Mouse (Mus musculus): ENCODE results near the gene Magi2.
"Not testable (repeated sequence)": the region's sequence is repeated elsewhere in the genome, so short reads cannot be mapped to it uniquely, and the experiment has no call there.

The Magi2 gene

DNA sequence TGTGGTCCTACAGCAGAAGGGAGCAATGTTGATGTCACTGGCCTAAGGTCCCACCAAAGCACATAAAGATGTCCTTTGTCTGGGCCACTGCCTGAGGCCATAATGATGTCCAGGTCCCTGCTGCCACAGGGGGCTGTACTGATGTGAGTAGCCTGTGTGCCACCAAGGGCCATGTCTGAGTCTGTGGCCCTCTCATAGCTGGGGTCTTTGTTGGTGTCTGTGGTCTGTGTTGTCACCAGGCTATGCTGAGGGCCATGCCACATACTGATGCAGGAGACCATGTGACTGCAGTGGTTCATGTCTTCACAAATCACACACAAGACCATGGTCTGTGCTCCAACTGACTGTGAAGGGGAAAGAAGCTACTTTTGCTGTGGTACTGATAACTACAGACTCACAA lies 1015.7 kb downstream of the Magi2 start:
- DNase-seq (ENCODE audit: low read depth, low spot score): no peak

- DNase-seq (ENCODE audit: low read depth, low spot score): no peak
These were observed 1022.5 kb downstream of the Magi2 start for GRCm38 (mm10) chr5:20249382-20249781.

DNA sequence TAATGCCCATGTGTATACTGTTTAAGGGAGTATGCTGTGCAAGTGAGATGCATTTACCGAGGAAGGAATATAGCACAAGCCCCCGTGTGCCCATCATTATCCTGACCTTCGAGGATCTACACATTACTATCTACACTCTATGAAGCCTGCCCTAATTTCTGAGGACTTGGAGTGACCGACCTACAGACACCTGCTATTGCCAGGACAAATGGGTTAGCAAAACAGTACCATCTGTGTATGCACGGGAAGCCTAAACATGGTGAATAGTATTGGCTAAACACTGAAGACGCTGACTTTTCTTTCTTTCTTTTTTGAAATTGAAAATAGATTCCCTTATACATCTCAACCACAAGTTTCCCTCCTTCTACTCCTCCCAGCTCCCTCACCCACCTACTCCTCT lies 1024.7 kb downstream of the Magi2 start:
- no peak for DNase-seq (ENCODE audit: low read depth, low spot score)

DNA sequence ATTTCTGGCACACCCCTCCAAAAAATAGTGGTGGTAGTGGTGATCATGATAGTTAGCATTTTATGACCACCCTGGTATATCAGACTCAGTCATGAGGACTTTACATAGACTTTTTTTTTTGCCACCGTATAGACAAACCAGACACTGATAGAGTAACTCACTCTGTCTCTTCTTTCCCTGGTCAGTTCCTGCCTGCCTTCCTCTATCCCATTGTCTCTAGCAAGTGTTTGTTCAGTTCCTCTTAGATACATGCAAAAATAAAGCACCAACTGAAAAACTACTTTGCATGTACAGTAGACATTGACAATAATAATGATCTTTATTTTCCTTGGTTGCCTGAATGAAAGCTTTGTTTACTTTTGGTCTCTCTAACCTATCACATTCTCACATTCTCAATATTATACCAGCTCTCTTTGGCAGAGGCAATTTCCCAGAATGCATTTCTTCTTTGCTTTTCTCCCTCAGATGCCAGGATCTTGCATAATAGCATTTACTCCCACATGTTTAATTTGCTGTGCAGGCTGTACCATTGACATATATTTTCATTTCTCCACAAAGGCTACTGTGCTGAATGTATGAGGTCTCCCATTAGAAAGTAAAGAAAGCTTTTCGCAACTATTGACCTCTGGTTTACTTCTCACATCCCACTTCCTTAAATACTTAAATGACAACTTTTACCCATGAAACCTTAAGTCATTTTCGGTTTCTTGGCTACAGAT lies 1029.5 kb downstream of the Magi2 start:
- no peak for DNase-seq (ENCODE audit: low read depth, low spot score)

DNA sequence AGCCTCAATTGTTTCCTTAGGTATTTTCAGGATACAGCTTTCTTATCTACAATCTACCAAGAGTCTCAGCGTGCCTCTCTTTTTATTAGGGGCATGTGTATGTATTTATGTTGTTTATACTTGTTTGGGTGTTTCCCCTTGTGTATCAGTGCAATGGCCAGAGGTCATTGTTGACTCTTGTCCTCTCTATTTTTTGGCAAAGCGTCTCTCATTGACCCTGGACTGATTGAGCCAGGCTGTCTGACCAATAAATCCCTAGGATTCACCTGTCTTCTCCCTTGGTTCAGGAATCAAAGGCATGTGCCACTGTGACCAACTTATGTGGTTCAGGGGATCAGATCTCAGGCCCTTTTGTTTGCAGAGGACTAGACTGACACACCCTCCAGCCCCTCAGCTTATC lies 1030.1 kb downstream of the Magi2 start:
- DNase-seq (ENCODE audit: low read depth, low spot score): no peak

GRCm38 (mm10) chr5:20257419-20257818 lies 1030.6 kb downstream of the Magi2 start:
- no peak for DNase-seq (ENCODE audit: low read depth, low spot score)

DNA sequence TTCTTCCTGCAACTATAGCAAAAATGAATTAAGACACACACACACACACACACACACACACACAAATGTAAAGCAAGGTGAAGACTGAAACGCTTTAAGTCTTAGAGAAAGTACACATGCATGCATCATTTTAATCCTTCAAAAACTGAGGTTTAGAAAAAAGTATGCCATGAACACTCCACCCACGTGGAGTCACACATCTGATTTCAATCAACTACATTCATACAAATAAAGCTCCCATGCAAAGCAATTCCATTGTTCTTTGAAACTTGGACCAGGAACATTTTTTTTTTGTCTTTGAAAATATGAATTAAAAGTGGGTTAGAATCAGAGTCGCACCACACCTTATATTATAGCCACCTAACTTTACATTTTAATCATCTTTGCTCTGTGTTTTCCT lies 1032.9 kb downstream of the Magi2 start:
- peak; percentile 43 for DNase-seq (ENCODE audit: low read depth, low spot score)

GRCm38 (mm10) chr5:20272680-20273079 lies 1045.8 kb downstream of the Magi2 start:
- not testable (repeated sequence) for DNase-seq (ENCODE audit: low read depth, low spot score)

DNA sequence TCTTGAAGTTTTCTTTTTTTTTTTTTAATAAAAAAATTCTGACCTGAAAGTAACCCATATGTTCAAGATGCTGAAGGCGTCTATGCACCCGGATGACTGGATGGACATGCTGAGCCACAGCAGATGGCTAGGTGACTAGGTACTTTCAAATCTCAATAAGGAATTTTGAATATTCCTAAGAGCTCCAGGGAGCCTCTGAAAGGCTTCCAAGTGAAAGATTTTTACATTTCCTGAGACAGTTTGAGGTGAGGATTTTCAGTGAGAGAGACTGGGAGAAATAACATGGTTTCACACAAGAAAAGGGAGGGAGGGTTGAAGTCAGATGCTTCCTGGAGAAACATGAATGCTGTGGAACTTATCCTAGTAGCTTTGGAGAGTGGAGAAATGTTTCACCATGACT lies 1048.8 kb downstream of the Magi2 start:
- no peak for DNase-seq (ENCODE audit: low read depth, low spot score)

GRCm38 (mm10) chr5:20285080-20285840 lies 1058.4 kb downstream of the Magi2 start:
- no peak for DNase-seq (ENCODE audit: low read depth, low spot score)

DNA sequence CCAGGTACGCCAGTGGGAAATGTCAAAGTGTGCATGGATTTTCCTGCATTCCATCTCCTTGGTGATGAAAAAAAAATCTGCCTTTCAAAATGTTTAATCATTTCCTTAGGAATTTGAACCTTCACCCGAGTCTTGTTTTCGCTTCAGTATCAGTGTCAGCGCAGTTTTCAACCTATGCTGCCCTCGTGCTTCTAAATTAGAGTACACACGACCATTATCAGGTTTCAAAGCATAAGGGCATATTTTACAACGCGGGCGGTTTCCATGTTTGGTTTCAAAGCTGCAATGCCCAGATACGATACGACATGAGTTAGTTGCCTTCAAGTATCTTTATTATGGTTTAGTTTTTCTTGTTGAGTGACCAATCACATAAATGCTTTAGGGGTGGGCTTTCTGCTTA lies 1067.7 kb downstream of the Magi2 start:
- peak; percentile 35 for DNase-seq (ENCODE audit: low read depth, low spot score)

- no peak for DNase-seq (ENCODE audit: low read depth, low spot score)
These were observed 1073.0 kb downstream of the Magi2 start for GRCm38 (mm10) chr5:20299816-20300215.

- no peak for DNase-seq (ENCODE audit: low read depth, low spot score)
These were observed 1076.5 kb downstream of the Magi2 start for GRCm38 (mm10) chr5:20303056-20303965.

- no peak for DNase-seq (ENCODE audit: low read depth, low spot score)
These were observed 1094.1 kb downstream of the Magi2 start for GRCm38 (mm10) chr5:20320970-20321369.

DNA sequence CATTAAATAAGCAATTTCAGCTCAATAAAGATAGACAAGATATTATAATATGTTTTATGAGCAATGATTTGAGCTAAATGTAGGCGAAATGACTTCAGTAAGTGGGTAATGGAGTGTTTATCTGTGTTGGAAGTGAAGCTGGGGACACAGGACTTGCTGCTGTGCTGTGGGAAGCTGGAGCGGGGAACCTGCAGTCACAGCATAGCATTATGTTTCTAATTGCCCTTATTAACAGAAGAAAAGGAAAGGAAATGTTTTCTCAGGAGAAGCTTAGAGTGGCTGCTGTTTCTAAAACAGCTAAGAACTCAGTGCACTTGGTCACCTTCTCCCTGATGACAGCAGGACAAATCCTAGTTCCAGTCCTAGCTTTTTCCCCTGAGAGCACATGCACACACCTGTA lies 1098.5 kb downstream of the Magi2 start:
- DNase-seq (ENCODE audit: low read depth, low spot score): no peak

- no peak for DNase-seq (ENCODE audit: low read depth, low spot score)
These were observed 1102.1 kb downstream of the Magi2 start for GRCm38 (mm10) chr5:20328901-20329300.

- no peak for DNase-seq (ENCODE audit: low read depth, low spot score)
These were observed 1103.2 kb downstream of the Magi2 start for GRCm38 (mm10) chr5:20330025-20330424.

DNA sequence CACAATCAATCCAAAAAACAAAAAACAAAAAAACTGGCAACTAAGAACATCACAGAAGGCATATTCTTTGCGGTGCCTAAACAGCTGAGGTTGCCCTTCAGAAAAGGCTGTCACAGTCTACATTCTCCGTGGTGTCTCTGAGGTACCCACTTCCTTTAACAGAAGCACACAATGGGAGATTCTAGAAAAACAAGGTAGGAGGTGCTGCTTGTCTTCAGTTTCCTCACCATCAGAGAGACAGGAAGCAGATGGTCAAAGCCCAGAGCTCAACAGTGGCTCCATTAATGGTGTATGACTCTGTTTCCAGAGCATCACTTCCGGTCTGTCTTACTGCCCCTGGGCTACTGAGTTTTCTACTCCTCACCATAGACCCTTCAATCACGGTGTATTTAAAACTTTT lies 1105.7 kb downstream of the Magi2 start:
- DNase-seq (ENCODE audit: low read depth, low spot score): no peak

DNA sequence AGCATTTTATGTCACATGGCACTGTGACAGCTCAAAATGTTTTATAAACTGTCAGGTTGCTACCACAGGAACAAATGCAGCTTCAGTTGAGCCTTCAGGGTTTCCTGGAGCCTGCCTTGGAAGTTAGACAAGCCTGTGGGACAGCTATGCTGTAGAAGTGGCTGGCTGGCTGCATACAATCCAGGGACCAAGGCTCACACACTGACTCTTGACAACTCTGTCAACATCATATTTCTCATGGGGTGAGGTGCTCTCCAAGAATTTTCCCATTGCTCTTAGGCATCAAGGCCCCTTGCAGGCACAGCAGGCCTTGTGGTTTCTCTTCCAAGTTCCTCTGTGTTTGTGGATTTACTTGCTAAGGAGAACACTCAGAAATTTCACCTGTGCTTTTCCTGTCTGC lies 1107.7 kb downstream of the Magi2 start:
- no peak for DNase-seq (ENCODE audit: low read depth, low spot score)

GRCm38 (mm10) chr5:20352941-20353340 lies 1126.1 kb downstream of the Magi2 start:
- DNase-seq (ENCODE audit: low read depth, low spot score): no peak

- no peak for DNase-seq (ENCODE audit: low read depth, low spot score)
These were observed 1131.6 kb downstream of the Magi2 start for GRCm38 (mm10) chr5:20358437-20358836.

GRCm38 (mm10) chr5:20359021-20359420 lies 1132.2 kb downstream of the Magi2 start:
- DNase-seq (ENCODE audit: low read depth, low spot score): no peak

Data from forelimb bud, embryonic 11.5 days (tissue).